Mouse (Mus musculus) heart, postnatal 14 days (tissue): ENCODE results near the gene Gm7995. TPM values are rescaled to one million over a fixed set of nuclear protein-coding genes. Genes with fewer than 3 reads are reported as not detected.
"Not testable (repeated sequence)": the region's sequence is repeated elsewhere in the genome, so short reads cannot be mapped to it uniquely, and the experiment has no call there.

Experiments used
- DNase-seq, 2 experiments: peaks; one replicate each; pipeline ENCODE4 v3.0.0; 2021 to 2022
- intact Hi-C: fragments of 180-260 bp; cut with DNase I; formaldehyde crosslinking; loops from one replicate; pipeline ENCODE4 v1.15.1; 2025
- long read RNA-seq, 2 experiments: library from polyadenylated mRNA; stranded (forward); transcript quantifications; one replicate each; pipeline ENCODE4 v2.0.0; 2021
- microRNA-seq, 2 experiments: library from miRNA; unstranded; fragments of <30 nt; microRNA quantifications; one replicate each; pipeline ENCODE4 v1.2.0; 2021 to 2022
- total RNA-seq, 2 experiments: library from RNA; stranded (reverse); gene quantifications; 2 replicates each; pipeline ENCODE4 v1.2.3; 2021

Gm7995 gene
- not detected for total RNA-seq
- long read RNA-seq, experiment 1: 0 reads
- long read RNA-seq, experiment 2: 0 reads

- DNase-seq, intact Hi-C loops: not testable (repeated sequence)
Measured at GRCm38 (mm10) chr14:42309910-42310309, at the start of gene Gm7995. TSS of gene Gm7995 (plus strand) at chr14:42310210.

- intact Hi-C loops, DNase-seq: not testable (repeated sequence)
Measured at GRCm38 (mm10) chr14:42297258-42297657, 12.8 kb upstream of the Gm7995 start, which contains the start of gene Gm9611. TSS of gene Gm9611 (minus strand) at chr14:42297358.

Small RNAs within 50 kb of the gene (microRNA-seq; reads per million reads assigned to microRNA genes)
- gene Gm25208 (0 reads per million in 2 experiments), gene Gm25892 (0 reads per million in 2 experiments)

Other genes starting within 250 kb of the Gm7995 start
- gene Gm7951, start 192.8 kb upstream of the Gm7995 start, total RNA-seq: not detected
- gene Gm17027, start 147.6 kb upstream of the Gm7995 start, total RNA-seq: not detected
- not detected for gene Gm3573, start 119.4 kb upstream of the Gm7995 start, total RNA-seq
- not detected for gene Gm17026, start 50.2 kb upstream of the Gm7995 start, total RNA-seq
- not detected for gene Gm9611, start 12.9 kb upstream of the Gm7995 start, total RNA-seq
- not detected for gene Gm8005, start 129.5 kb downstream of the Gm7995 start, total RNA-seq
- not detected for gene Gm8011, start 153.7 kb downstream of the Gm7995 start, total RNA-seq
- gene Gm8020, start 192.1 kb downstream of the Gm7995 start, total RNA-seq: not detected
- not detected for gene Gm8024, start 214.1 kb downstream of the Gm7995 start, total RNA-seq